Mouse (Mus musculus) lung, embryonic 14.5 days (tissue): ENCODE data around the gene Eya3. TPM values are rescaled to one million over a fixed set of nuclear protein-coding genes. Genes with fewer than 3 reads are reported as not detected.
A peak's percentile ranks its signal among the peaks of the same experiment; 100 is the strongest.
"Not testable (repeated sequence)": the region's sequence is repeated elsewhere in the genome, so short reads cannot be mapped to it uniquely, and the experiment has no call there.

ENCODE experiments used
- ATAC-seq: fragments of 200-750 bp; cut with Nextera tagmentation; 2 replicates; pipeline ENCODE4 v1.8.0; 2017; ENCODE audit warnings: mild to moderate bottlenecking, moderate TSS enrichment, moderate library complexity; ENCODE audit not compliant: insufficient read depth
- DNase-seq: peaks from one replicate; pipeline ENCODE4 v3.0.0-alpha.2; 2015
- H3K27ac ChIP-seq: fragments of 300-500 bp; sonication (generic); 2 replicates; pipeline ENCODE4 v1.5.1; 2014; ENCODE audit warnings: low read depth, mild to moderate bottlenecking, moderate library complexity
- H3K27me3 ChIP-seq: fragments of 300-500 bp; sonication (generic); 2 replicates; pipeline ENCODE4 v1.6.1; 2014; ENCODE audit warnings: low read length, control low read depth; ENCODE audit not compliant: insufficient read depth
- H3K36me3 ChIP-seq: fragments of 300-500 bp; sonication (generic); 2 replicates; pipeline ENCODE4 v1.6.1; 2014; ENCODE audit warnings: control low read depth; ENCODE audit not compliant: insufficient read depth
- H3K4me1 ChIP-seq: fragments of 300-500 bp; sonication (generic); 2 replicates; pipeline ENCODE4 v1.6.1; 2014; ENCODE audit warnings: antibody characterized with exemption, control low read depth; ENCODE audit not compliant: insufficient read depth
- H3K4me2 ChIP-seq: fragments of 300-500 bp; sonication (generic); 2 replicates; pipeline ENCODE4 v1.6.1; 2014; ENCODE audit warnings: mild to moderate bottlenecking
- H3K4me3 ChIP-seq: fragments of 300-500 bp; sonication (generic); 2 replicates; pipeline ENCODE4 v1.5.1; 2014; ENCODE audit warnings: low read depth, low read length
- H3K9ac ChIP-seq: fragments of 300-500 bp; sonication (generic); 2 replicates; pipeline ENCODE4 v1.6.1; 2014
- H3K9me3 ChIP-seq: fragments of 300-500 bp; sonication (generic); 2 replicates; pipeline ENCODE4 v1.6.1; 2016; ENCODE audit warnings: low read depth, low read length, control low read depth
- CTCF ChIP-seq: IDR thresholded peaks from 2 replicates; pipeline ENCODE4 v1.5.1; 2016; ENCODE audit warnings: antibody characterized with exemption, low read depth
- WGBS: fragments of 180-500 bp; shearing (Covaris S2); extraction: QIAGEN DNeasy Blood & Tissue Kit; methylation state at CpG from one replicate; pipeline ENCODE4 v1.1.7; 2014; 5-methylcytosine and 5-hydroxymethylcytosine counted together
- polyA plus RNA-seq: library from polyadenylated mRNA; unstranded; fragments of >200 nt; fragmentation: Nextera tagmentation; extraction: Ambion mirVana; gene quantifications from 2 replicates; pipeline ENCODE4 v1.2.1, GENCODE M21; 2014

Eya3 gene
- 29.5 and 31.6 TPM in 2 replicates for polyA plus RNA-seq

DNA sequence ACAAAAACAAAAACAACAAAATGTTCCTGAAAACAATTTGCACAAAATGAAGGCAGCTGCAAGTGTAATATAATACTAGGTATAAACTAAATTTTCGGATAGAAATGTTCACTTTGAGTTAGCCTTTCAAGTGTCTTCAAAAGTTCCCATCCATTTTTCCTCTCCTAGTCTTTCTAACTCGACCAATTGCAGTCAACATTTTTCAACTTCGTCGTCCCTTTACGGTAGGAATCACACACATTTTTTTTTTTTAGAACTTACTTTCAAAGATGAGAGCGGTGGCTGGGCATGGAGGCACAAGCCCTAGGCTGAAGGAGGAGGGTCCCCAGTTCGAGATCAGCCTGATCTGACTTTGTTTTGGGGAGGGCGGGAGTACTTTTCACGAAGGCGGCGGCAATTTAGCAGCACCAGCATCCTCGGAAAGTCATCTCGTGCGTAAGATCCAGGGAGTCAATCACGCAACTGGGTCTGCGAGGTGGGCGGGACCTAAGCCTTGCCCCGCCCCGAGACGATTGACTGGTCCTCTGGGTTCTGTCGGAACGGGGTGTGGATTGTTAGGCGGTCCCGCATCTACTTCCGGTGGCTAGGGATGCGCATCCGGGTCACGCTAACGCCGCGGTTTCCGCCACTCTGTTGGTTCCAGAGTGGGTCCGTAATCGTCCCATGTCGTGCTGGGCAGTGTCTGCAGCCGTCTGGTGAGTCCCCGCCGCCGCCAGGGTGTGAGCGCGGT lies at the start of gene Eya3:
Gene Eya3, plus strand, starts transcription at position 527 of the 730 bp plus-strand sequence.
- Histone ChIP-seq H3K27ac (peak within 1 kb of the TSS; percentile 78), H3K4me1 (peaks cover 3% of the 10 kb centered on the region; the same call in 1 of the 2 replicates), H3K27me3 (no peaks in the 10 kb centered on the region), H3K9me3 (no peaks in the 10 kb centered on the region), H3K36me3 (peaks cover 3% of the 10 kb centered on the region; the same call in 1 of the 2 replicates), H3K4me3 (peak within 1 kb of the TSS; percentile 74), H3K4me2 (peak within 1 kb of the TSS; percentile 89), H3K9ac (peak within 1 kb of the TSS; percentile 84)
- TF ChIP-seq CTCF, result no peak
- DNase-seq (peak; percentile 99), ATAC-seq (peak; percentile 99)
- under 1% methylated on average over 41 of the region's 41 CpGs for WGBS

DNA sequence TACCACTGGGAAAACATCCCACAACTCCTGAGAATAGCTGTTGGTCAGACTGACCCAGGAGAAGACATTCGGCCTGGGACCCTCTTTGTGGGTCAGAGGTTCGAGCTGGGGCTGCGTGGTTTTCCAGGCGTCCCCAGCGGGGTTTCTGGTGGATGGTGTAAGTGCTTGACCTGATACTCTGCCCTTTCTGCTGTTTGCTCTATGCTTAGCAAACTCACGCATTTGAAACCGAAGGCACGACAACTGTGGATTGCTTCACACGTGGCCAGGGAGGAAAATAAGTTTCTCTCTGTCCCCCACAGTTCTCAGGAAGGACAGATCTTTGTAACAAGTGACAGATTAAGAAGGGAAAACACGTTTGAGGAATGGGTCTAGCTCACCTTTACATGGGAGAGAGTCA lies 48.1 kb upstream of the Eya3 start:
- no peak for TF ChIP-seq CTCF
- Histone ChIP-seq H3K27me3 (no peaks in the 10 kb centered on the region), H3K4me3 (no peak overlapping the region), H3K4me2 (no peak overlapping the region), H3K4me1 (no peaks in the 10 kb centered on the region), H3K9me3 (no peaks in the 10 kb centered on the region), H3K9ac (no peak overlapping the region), H3K27ac (no peak overlapping the region), H3K36me3 (no peaks in the 10 kb centered on the region)
- ATAC-seq (no peak), DNase-seq (no peak)
- WGBS, result 65% methylated on average over 10 of the region's 10 CpGs

DNA sequence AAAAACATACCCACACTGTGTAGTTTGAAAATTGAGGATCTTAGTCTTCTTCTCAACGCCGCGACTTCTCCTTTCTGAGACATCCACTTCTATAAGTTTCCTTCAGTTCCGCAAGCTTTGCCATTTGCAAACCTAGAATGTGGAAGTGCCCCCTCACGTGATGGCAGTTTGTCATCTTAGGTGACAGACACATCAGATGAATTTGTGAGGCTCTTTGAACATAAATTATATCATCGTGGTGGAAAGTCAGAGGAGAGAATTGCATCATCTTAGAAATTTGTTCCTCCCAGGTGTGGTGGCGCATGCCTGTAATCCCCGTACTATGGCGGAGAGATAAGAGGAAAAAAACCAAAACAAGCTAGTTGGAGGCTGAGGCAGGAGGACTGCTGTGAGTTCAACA lies 45.8 kb upstream of the Eya3 start:
- Histone ChIP-seq H3K27ac (no peak overlapping the region), H3K9ac (no peak overlapping the region), H3K4me1 (no peaks in the 10 kb centered on the region), H3K4me3 (no peak overlapping the region), H3K4me2 (no peak overlapping the region), H3K36me3 (no peaks in the 10 kb centered on the region), H3K9me3 (no peaks in the 10 kb centered on the region), H3K27me3 (no peaks in the 10 kb centered on the region)
- WGBS, result 85% methylated on average over 9 of the region's 9 CpGs
- ATAC-seq (no peak), DNase-seq (peak; percentile 29)
- TF ChIP-seq CTCF, result no peak

DNA sequence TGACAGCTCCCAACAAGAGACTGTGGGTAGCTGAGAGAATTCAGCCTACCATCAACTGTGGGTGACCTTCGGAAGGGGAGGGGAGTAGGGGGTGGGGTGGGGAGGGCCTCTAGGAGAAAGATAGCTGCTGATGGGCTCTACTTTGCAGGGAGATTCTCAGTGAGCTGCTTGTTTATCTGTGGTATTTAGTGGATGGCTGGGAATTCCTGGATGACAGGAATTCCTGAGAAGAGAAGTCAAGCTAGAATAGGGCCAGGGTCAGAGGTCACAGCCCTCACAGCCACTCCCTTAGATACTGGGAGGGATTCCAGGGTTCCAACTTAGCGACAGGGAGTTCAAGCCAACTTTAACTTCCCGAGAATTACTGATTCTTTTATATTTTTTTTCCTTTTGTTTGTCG lies 44.6 kb upstream of the Eya3 start:
- ATAC-seq (no peak), DNase-seq (peak; percentile 17)
- 28% methylated on average over 4 of the region's 4 CpGs for WGBS
- Histone ChIP-seq H3K9me3 (no peaks in the 10 kb centered on the region), H3K4me1 (no peaks in the 10 kb centered on the region), H3K4me3 (no peak overlapping the region), H3K36me3 (no peaks in the 10 kb centered on the region), H3K9ac (no peak overlapping the region), H3K4me2 (no peak overlapping the region), H3K27me3 (no peaks in the 10 kb centered on the region), H3K27ac (no peak overlapping the region)
- no peak for TF ChIP-seq CTCF

DNA sequence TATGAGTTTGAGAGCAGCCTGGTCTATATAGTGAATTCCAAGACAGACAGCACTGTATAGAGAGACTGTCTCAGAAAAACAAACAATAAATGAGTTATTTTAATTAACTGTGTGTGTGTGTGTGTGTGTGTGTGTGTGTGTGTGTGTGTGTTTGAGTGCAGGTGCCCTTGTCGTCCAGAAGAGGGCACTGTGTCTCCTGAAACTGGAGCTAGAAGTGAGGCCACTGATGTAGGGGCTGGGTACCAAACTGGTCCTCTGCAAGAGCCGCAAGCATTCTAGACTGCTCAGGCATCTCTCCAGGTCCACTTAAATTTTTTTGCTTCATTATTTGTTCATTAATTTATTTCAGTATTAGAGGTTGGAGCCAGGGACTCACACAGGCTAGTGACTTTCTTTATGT lies 39.9 kb upstream of the Eya3 start:
- no peak overlapping the region for H3K9ac ChIP-seq
- no peak overlapping the region for H3K4me3 ChIP-seq
- ATAC-seq (no peak), DNase-seq (no peak)
- no peaks in the 10 kb centered on the region for H3K9me3 ChIP-seq
- H3K36me3 ChIP-seq, result no peaks in the 10 kb centered on the region
- no peak overlapping the region for H3K27ac ChIP-seq
- no peaks in the 10 kb centered on the region for H3K4me1 ChIP-seq
- H3K4me2 ChIP-seq, result no peak overlapping the region
- WGBS, result 76% methylated on average over 2 of the region's 2 CpGs
- H3K27me3 ChIP-seq, result no peaks in the 10 kb centered on the region
- 0 out of 2 replicates have a peak, but pooled peaks have one; percentile 2 for TF ChIP-seq CTCF

DNA sequence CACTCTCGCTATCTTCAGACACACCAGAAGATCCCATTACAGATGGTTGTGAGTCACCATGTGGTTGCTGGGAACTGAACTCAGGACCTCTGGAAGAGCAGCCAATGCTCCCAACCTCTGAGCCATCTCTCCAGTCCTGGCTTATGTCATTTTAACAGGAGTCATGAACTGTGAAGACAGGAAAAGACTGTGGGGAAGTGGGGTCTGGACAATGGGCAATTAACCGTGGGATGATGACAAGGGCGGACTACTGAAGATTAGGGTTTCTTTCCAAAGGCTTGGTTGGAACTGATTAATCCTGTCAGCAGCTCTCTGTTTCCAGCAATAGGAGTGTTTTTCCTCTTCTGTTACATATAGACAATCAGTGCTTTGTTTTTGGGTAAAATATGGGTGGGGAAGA lies 39.0 kb upstream of the Eya3 start:
- no peak overlapping the region for H3K27ac ChIP-seq
- DNase-seq (no peak), ATAC-seq (no peak)
- H3K4me3 ChIP-seq, result no peak overlapping the region
- H3K27me3 ChIP-seq, result no peaks in the 10 kb centered on the region
- H3K4me2 ChIP-seq, result no peak overlapping the region
- no peaks in the 10 kb centered on the region for H3K36me3 ChIP-seq
- TF ChIP-seq CTCF, result no peak
- H3K4me1 ChIP-seq, result no peaks in the 10 kb centered on the region
- H3K9ac ChIP-seq, result no peak overlapping the region
- no peaks in the 10 kb centered on the region for H3K9me3 ChIP-seq
- WGBS, result 77% methylated on average over 3 of the region's 3 CpGs

DNA sequence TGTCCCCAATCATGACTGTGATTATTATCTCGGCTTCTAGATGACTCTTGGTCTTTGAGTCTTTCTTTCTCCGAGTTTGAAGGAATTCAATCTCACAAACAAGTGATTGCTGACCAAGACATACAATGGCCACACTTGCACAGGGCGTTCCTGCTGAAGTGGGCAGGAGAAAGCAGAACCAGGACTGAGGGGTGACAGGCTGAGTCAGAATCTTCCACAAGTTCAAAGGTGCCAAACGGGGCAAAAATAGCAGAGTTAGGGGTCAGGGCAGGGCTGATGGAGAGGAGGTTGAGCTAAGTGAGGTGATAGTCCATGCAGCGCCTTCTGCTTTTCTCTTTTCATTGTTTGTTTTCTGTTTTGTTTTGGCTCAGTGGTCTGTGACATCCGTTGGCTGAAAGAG lies 38.3 kb upstream of the Eya3 start:
- Histone ChIP-seq H3K36me3 (no peaks in the 10 kb centered on the region), H3K4me1 (no peaks in the 10 kb centered on the region), H3K9ac (no peak overlapping the region), H3K4me3 (no peak overlapping the region), H3K4me2 (no peak overlapping the region), H3K27me3 (no peaks in the 10 kb centered on the region), H3K9me3 (no peaks in the 10 kb centered on the region), H3K27ac (no peak overlapping the region)
- no peak for ATAC-seq
- no peak for DNase-seq
- no peak for TF ChIP-seq CTCF
- 79% methylated on average over 6 of the region's 6 CpGs for WGBS

DNA sequence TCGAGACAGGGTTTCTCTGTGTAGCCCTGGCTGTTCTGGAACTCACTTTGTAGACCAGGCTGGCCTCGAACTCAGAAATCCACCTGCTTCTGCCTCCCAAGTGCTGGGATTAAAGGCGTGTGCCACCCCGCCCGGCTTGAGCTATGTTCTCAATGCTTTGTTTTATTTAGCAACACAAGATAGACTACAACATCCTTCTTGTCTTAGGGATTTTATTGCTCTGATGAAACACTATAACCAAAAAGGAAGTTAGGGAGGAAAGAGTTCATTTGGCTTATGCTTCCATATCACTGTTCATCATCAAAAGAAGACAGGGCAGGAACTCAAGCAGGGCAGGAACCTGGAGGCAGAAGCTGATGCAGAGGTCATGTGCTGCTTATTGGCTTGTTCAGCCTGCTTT lies 37.5 kb upstream of the Eya3 start:
- ATAC-seq, H3K4me2 ChIP-seq, H3K4me1 ChIP-seq: not testable (repeated sequence)

More for the DNA sequence above, 37.5 kb upstream of the Eya3 start:
- WGBS, result 95% methylated on average over 4 of the region's 5 CpGs
- H3K4me3 ChIP-seq, H3K9ac ChIP-seq, H3K27ac ChIP-seq, DNase-seq, H3K9me3 ChIP-seq, H3K27me3 ChIP-seq, H3K36me3 ChIP-seq: not testable (repeated sequence)
